Mouse (Mus musculus) midbrain, embryonic 16.5 days (tissue): Measurements from ENCODE around the gene 4930432K21Rik. TPM values are rescaled to one million over a fixed set of nuclear protein-coding genes. Genes with fewer than 3 reads are reported as not detected.

Experiments
- ATAC-seq: fragments of 200-750 bp; cut with Nextera tagmentation; 2 replicates; pipeline ENCODE4 v1.8.0; 2017; ENCODE audit warnings: moderate TSS enrichment
- H3K27ac ChIP-seq: fragments of 300-500 bp; sonication (generic); 2 replicates; pipeline ENCODE4 v1.5.1; 2014; ENCODE audit warnings: mild to moderate bottlenecking, low read length, mixed read lengths
- H3K27me3 ChIP-seq: fragments of 300-500 bp; sonication (generic); 2 replicates; pipeline ENCODE4 v1.6.1; 2014; ENCODE audit warnings: low read depth, low read length, mixed read lengths; ENCODE audit not compliant: control insufficient read depth, insufficient read depth
- H3K36me3 ChIP-seq: fragments of 300-500 bp; sonication (generic); 2 replicates; pipeline ENCODE4 v1.6.1; 2014; ENCODE audit warnings: mild to moderate bottlenecking, low read length, moderate library complexity, mixed read lengths; ENCODE audit not compliant: control insufficient read depth, insufficient read depth
- H3K4me1 ChIP-seq: fragments of 300-500 bp; sonication (generic); 2 replicates; pipeline ENCODE4 v1.6.1; 2014; ENCODE audit warnings: mild to moderate bottlenecking, low read length, mixed read lengths; ENCODE audit not compliant: control insufficient read depth, insufficient read depth
- H3K4me2 ChIP-seq: fragments of 300-500 bp; sonication (generic); 2 replicates; pipeline ENCODE4 v1.6.1; 2014; ENCODE audit warnings: mild to moderate bottlenecking, low read length, mixed read lengths
- H3K4me3 ChIP-seq: fragments of 300-500 bp; sonication (generic); 2 replicates; pipeline ENCODE4 v1.5.1; 2014; ENCODE audit warnings: low read depth, mild to moderate bottlenecking, low read length, moderate library complexity, mixed read lengths
- H3K9ac ChIP-seq: fragments of 300-500 bp; sonication (generic); 2 replicates; pipeline ENCODE4 v1.6.1; 2014; ENCODE audit warnings: low read depth, low read length, mixed read lengths
- H3K9me3 ChIP-seq: fragments of 300-500 bp; sonication (generic); replicated peaks from 2 replicates; pipeline ENCODE4 v1.6.1; 2014; ENCODE audit warnings: mild to moderate bottlenecking, low read length, mixed read lengths; ENCODE audit not compliant: control insufficient read depth, poor library complexity, severe bottlenecking
- WGBS: fragments of 180-500 bp; shearing (Covaris S2); extraction: QIAGEN DNeasy Blood & Tissue Kit; methylation state at CpG from one replicate; pipeline ENCODE4 v1.1.7; 2014; 5-methylcytosine and 5-hydroxymethylcytosine counted together
- polyA plus RNA-seq: library from polyadenylated mRNA; unstranded; fragments of >200 nt; fragmentation: Nextera tagmentation; extraction: Ambion mirVana; gene quantifications from 2 replicates; pipeline ENCODE4 v1.2.1, GENCODE M21; 2015

4930432K21Rik gene
- polyA plus RNA-seq, 1 experiment from 2014 or later = 2.5 TPM

DNA sequence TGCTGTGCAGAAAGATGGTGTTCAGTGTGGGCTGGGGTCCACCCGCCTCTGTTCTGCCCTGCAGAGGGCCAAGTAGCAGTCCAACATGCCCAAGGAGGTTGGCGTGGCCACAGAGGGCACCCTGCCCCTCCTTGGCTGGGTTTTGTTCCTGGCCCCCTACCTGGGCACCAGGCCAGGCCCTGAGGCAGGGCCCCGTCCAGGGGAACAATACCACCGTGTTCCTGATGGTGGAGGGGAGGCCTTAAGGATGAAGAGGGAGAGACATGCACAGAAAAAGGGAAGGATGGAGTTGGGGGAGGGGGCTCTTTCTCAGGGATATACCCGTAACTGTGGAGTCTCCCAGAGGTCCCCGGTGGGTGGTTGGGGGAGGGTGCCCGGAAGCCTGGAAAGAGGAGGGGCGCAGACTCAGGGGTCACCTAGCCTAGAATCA lies 52.3 kb downstream of the 4930432K21Rik start:
- peaks cover 11% of the 10 kb centered on the region; the same call in 1 of the 2 replicates for H3K27me3 ChIP-seq
- peak overlapping the region; percentile 59 for H3K4me2 ChIP-seq
- H3K4me3 ChIP-seq = peak overlapping the region; percentile 38; the same call in 1 of the 2 replicates
- H3K4me1 ChIP-seq = peaks cover 22% of the 10 kb centered on the region
- H3K36me3 ChIP-seq = no peaks in the 10 kb centered on the region
- H3K9me3 ChIP-seq = no peaks in the 10 kb centered on the region
- 26% methylated on average over 8 of the region's 8 CpGs for WGBS
- peak overlapping the region; percentile 59; the same call in 1 of the 2 replicates for H3K9ac ChIP-seq
- H3K27ac ChIP-seq = no peak overlapping the region
- ATAC-seq = no peak

- ATAC-seq = no peak
- Histone ChIP-seq H3K4me3 (peak overlapping the region; percentile 38), H3K27me3 (peaks cover 11% of the 10 kb centered on the region; the same call in 1 of the 2 replicates), H3K27ac (peak overlapping the region; percentile 44), H3K4me2 (peak overlapping the region; percentile 59), H3K36me3 (no peaks in the 10 kb centered on the region), H3K9me3 (no peaks in the 10 kb centered on the region), H3K9ac (peak overlapping the region; percentile 59), H3K4me1 (peaks cover 22% of the 10 kb centered on the region)
- 10% methylated on average over 51 of the region's 70 CpGs for WGBS
Observed at GRCm38 (mm10) chr8:84200652-84201544, 53.1 kb downstream of the 4930432K21Rik start.

DNA sequence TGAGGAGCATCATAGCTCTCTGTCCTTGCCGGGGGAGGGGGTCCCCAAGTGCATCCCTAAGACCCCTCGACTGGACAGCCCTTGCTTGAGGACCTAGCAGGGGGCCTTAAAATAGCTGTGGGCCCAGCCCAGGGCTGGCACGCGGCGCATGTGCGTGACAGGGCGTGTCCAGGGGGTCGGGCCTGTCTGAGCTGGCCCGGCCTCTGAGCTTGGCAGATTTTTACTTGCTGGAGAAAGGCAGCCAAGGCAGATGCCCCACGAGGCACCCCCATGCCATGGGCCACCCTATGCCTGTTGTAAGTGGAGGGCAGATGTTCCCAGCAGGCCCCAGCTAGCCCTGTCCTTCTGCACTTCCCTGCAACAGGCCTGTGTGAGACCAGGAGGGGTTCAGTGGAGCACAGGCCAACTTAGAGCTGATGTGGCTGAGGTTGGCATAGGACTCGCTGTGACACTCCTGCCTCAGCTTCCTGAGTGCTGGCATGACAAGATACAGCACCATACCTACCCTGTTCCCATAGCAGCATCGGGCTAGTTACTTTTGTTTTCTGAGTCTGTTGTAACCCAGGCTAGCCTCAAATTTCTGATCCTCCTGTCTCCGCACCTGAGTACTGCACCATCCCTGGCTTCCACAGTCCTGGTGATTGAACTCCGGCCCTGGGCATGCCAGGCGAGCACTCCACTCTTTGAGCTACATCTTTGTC lies 53.9 kb downstream of the 4930432K21Rik start:
- peak overlapping the region; percentile 25; the same call in 1 of the 2 replicates for H3K27ac ChIP-seq
- no peaks in the 10 kb centered on the region for H3K36me3 ChIP-seq
- peak overlapping the region; percentile 38 for H3K4me3 ChIP-seq
- no peaks in the 10 kb centered on the region for H3K9me3 ChIP-seq
- H3K9ac ChIP-seq = peak overlapping the region; percentile 59; the same call in 1 of the 2 replicates
- no peak for ATAC-seq
- H3K27me3 ChIP-seq = peaks cover 11% of the 10 kb centered on the region; the same call in 1 of the 2 replicates
- 64% methylated on average over 15 of the region's 15 CpGs for WGBS
- peaks cover 22% of the 10 kb centered on the region for H3K4me1 ChIP-seq
- peak overlapping the region; percentile 59 for H3K4me2 ChIP-seq

DNA sequence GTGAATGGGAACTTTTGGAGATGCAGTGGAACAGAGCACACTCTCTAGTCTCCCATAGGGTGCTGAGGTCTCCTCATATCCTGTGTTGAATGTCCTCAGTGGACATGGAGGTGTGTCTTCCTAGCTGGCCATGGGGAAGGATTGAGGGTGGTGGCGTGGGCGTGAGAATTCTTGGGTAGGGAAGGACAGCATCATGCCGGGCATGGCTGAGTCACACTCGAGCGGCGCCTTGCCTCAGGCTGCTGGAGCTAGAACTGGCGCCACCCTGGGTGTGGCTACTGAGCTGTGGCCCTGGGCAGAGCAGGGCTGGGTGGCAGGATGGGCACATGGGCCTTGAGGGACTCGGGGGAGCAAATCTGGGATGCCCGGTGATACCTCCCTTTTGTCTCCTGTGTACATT lies 54.6 kb downstream of the 4930432K21Rik start:
- Histone ChIP-seq H3K4me3 (no peak overlapping the region), H3K9ac (no peak overlapping the region), H3K27me3 (peaks cover 11% of the 10 kb centered on the region; the same call in 1 of the 2 replicates), H3K9me3 (no peaks in the 10 kb centered on the region), H3K4me1 (peaks cover 22% of the 10 kb centered on the region), H3K27ac (no peak overlapping the region), H3K36me3 (no peaks in the 10 kb centered on the region), H3K4me2 (peak overlapping the region; percentile 10; the same call in 1 of the 2 replicates)
- WGBS = 91% methylated on average over 9 of the region's 9 CpGs
- ATAC-seq = no peak

DNA sequence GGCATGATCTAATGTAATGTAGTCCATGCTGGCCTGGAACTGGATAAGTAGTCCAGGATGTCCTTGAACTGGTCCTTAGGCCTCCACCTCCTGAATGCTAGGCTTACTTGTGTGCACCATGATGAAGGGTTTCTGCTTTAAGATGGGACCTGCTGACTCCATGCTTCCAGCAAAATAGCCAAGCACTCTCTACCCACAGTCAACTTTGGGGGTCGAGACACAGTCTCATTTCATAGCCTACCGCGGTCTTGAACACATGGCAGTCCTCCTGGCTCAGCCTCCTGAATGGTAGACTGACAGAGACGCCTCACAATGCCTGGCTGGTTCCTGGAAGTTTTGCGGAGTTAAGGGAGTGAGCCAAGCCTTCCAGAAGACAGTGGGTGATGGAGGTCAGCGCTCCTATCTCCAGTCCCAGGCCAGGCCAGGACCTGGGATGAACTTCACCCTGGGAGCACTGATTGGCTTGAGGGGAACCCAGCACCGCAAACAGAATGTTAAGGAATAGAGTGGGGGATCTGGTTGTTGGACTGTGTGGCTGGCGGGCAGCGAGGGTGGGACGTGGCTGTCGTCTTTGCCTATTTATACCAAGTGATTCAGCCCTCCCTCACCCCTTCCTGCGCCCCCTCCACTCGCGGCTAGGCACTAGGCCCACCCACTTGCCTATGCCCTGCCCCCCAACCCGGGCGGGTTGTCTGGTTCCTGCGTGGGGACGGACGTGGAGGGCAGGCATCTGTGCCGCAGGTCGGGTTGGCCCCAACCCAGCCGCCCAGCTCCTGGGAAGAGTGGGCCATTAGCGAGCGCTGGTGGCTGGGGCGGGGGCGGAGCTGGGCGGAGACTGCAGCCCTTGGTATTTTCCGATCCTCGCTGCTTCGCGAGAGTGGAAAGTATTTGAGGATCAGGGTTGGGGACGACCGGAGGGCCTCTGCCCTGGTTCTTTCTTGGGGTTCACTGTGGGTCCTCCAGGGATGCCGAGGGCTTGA lies 55.4 kb downstream of the 4930432K21Rik start:
- peaks cover 16% of the 10 kb centered on the region for H3K4me1 ChIP-seq
- WGBS = 12% methylated on average over 34 of the region's 34 CpGs
- peak; percentile 38; the same call in 1 of the 2 replicates for ATAC-seq
- no peaks in the 10 kb centered on the region for H3K36me3 ChIP-seq
- H3K27me3 ChIP-seq = peaks cover 11% of the 10 kb centered on the region; the same call in 1 of the 2 replicates
- H3K9ac ChIP-seq = peak overlapping the region; percentile 67
- peak overlapping the region; percentile 36 for H3K4me3 ChIP-seq
- H3K9me3 ChIP-seq = no peaks in the 10 kb centered on the region
- H3K27ac ChIP-seq = peak overlapping the region; percentile 60
- H3K4me2 ChIP-seq = peak overlapping the region; percentile 65

DNA sequence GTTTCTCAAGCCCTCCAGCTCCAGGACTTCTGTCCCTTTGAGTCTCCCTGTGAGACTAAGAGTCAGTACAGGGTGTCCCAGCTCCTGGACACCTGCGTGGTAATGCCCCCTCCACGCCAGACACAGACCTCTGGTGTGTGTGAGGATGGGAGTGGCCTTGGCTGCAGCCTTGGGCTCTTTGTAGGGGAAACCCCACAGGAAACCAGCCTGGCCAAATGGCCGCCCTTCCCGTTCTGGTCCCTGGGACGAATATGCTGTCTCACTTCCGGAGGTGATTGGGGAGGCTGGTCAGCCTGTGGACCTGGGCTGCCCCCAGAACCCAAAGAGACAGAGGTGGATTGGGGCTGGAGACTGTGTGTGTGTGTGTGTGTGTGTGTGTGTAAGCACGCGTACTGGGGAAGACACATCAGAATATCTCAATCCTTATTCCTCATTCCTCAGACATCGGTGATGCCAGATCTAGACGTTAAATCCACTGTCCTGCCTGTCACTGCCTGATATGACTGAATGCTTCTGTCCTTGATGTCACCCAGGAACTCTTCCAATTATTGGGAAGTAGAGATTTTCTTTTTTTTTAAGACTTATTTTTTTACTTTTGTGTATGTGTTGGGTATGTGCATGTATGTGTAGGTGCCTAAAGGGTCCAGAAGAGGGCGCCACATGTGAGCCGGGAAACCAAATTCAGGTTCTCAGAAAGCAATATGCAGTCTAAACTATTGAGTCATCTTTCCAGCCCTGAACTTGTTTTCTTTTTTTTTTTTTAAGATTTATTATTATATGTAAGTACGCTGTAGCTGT lies 56.3 kb downstream of the 4930432K21Rik start:
- Histone ChIP-seq H3K4me2 (peak overlapping the region; percentile 65), H3K36me3 (no peaks in the 10 kb centered on the region), H3K27ac (peak overlapping the region; percentile 60), H3K4me3 (peak overlapping the region; percentile 36), H3K9me3 (no peaks in the 10 kb centered on the region), H3K9ac (peak overlapping the region; percentile 67; the same call in 1 of the 2 replicates), H3K4me1 (peaks cover 20% of the 10 kb centered on the region), H3K27me3 (peaks cover 11% of the 10 kb centered on the region; the same call in 1 of the 2 replicates)
- ATAC-seq = no peak
- 59% methylated on average over 13 of the region's 13 CpGs for WGBS

DNA sequence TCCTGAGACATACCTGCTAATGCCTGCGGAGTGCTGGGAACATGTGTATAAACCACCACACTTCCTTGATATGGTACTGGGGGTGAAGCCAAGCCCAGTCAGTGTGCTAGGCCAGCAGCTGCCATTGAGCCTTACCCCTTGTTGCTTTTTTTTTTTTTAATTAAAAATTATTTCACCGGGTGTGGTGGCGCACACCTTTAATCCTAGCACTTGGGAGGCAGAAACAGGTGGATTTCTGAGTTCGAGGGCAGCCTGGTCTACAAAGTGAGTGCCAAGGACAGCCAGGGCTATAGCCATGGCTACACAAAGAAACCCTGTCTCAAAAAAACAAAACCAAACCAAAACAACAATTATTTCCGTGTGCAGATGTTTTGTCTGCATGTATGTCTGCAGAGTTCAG lies 57.2 kb downstream of the 4930432K21Rik start:
- Histone ChIP-seq H3K27ac (no peak overlapping the region), H3K27me3 (peaks cover 11% of the 10 kb centered on the region; the same call in 1 of the 2 replicates), H3K4me2 (no peak overlapping the region), H3K9me3 (no peaks in the 10 kb centered on the region), H3K36me3 (no peaks in the 10 kb centered on the region; the same call in 1 of the 2 replicates), H3K4me3 (no peak overlapping the region), H3K4me1 (peaks cover 21% of the 10 kb centered on the region), H3K9ac (no peak overlapping the region)
- 94% methylated on average over 5 of the region's 5 CpGs for WGBS
- ATAC-seq = no peak
